Mouse (Mus musculus): Measurements from ENCODE around the gene Mvb12b.

DNA sequence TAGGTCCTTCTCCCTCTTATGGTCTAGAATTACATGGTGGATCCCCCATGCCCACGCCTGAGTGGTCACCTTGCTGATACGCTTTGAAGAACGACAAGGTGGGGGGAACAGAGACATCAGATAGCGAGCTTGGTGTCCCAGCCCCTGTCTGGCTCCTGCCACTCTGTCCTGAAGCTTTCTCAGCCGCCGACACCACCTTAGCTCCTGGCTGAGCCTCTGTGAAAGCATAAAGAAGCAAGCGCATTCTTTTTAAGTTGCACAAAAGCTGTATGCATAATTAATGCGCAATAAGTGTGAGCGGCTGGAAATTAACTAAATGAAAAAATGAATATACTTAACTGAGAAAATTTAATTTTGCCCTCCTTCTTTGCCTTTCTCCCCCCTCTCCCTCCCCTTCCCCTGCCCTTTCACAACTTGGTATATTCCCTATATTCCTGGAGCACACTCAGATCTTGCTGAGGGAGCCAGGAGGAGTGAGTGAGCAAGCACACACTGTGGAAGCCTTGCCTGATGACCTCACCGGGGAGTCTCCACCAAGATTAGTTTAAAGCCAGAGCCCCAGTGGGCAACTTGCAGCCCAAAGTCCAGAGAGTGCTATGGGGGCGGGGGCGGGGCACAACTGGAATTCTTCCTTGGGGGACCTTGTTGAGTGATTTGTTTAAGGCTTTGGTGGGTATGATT, 174.0 kb downstream of the Mvb12b start:
- TF ChIP-seq CTCF (IDR thresholded peaks at IDR 0.05; ENCODE audit: borderline replicate concordance, extremely low read depth, insufficient read depth, insufficient read length) (no peak), POLR2A (IDR thresholded peaks at IDR 0.05; ENCODE audit: borderline replicate concordance, extremely low read depth, insufficient read depth, insufficient read length, poor library complexity, severe bottlenecking) (no peak)
